Mouse (Mus musculus): ENCODE data around the gene Adam17.

Gene Adam17

GRCm38 (mm10) chr12:21306721-21307120 lies 66.7 kb downstream of the Adam17 start:
- DNase-seq: no peak

GRCm38 (mm10) chr12:21305741-21306140 lies 67.7 kb downstream of the Adam17 start:
- no peak for DNase-seq

- no peak for DNase-seq
Observed at GRCm38 (mm10) chr12:21302361-21302783, 71.1 kb downstream of the Adam17 start.

- DNase-seq: no peak
Observed at GRCm38 (mm10) chr12:21301932-21302331, 71.5 kb downstream of the Adam17 start.

GRCm38 (mm10) chr12:21301324-21301723 lies 72.1 kb downstream of the Adam17 start:
- DNase-seq: no peak

- DNase-seq: no peak
Observed at GRCm38 (mm10) chr12:21298856-21299255, 74.6 kb downstream of the Adam17 start.

- no peak for DNase-seq
Observed at GRCm38 (mm10) chr12:21289651-21290050, 83.8 kb downstream of the Adam17 start.

- no peak for DNase-seq
Observed at GRCm38 (mm10) chr12:21288716-21289395, 84.6 kb downstream of the Adam17 start.

- no peak for DNase-seq
Observed at GRCm38 (mm10) chr12:21286712-21287650, 86.5 kb downstream of the Adam17 start.

- peak; percentile 99 for DNase-seq
Observed at GRCm38 (mm10) chr12:21286243-21286622, 87.2 kb downstream of the Adam17 start, which contains the start of gene Itgb1bp1. Itgb1bp1 (minus strand) TSS chr12:21286284.

GRCm38 (mm10) chr12:21285508-21286242 lies 87.8 kb downstream of the Adam17 start:
- no peak for DNase-seq

- no peak for DNase-seq
Observed at GRCm38 (mm10) chr12:21284761-21285441, 88.5 kb downstream of the Adam17 start, which contains the start of gene Cpsf3. Cpsf3 (plus strand) TSS chr12:21285391.

GRCm38 (mm10) chr12:21277352-21277864 lies 96.0 kb downstream of the Adam17 start:
- DNase-seq: no peak

GRCm38 (mm10) chr12:21274446-21274845 lies 99.0 kb downstream of the Adam17 start:
- DNase-seq: peak; percentile 68
